Mouse (Mus musculus): ENCODE measurements at regions not wholly inside any gene's neighbourhood (a gene's known extent, or its start where the extent isn't known, plus 50 kb on each side); places are given as distances from the start of the nearest gene placed in this dataset.

DNA sequence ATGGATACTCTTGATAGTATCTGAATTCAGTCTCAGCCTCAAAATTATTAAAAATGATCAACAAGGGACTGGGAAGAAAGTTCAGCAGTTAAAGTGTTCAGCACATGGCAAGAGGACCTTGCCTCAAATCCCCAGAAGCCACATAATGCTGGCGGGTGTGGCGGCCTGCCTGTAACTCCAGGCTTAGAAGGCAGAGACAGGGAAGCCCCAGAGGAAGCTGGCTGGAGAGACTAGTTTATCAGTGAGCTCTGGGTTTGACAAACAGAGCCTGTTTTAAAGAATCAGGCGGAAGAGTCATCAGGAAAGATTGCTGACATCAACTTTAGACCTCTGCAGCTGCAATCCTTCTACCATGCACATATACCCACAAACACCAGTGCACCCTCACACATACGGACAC lies 52.1 kb upstream of the Fyn start:
- DNase-seq (ENCODE audit: low spot score in 2 of 2), result no peak

DNA sequence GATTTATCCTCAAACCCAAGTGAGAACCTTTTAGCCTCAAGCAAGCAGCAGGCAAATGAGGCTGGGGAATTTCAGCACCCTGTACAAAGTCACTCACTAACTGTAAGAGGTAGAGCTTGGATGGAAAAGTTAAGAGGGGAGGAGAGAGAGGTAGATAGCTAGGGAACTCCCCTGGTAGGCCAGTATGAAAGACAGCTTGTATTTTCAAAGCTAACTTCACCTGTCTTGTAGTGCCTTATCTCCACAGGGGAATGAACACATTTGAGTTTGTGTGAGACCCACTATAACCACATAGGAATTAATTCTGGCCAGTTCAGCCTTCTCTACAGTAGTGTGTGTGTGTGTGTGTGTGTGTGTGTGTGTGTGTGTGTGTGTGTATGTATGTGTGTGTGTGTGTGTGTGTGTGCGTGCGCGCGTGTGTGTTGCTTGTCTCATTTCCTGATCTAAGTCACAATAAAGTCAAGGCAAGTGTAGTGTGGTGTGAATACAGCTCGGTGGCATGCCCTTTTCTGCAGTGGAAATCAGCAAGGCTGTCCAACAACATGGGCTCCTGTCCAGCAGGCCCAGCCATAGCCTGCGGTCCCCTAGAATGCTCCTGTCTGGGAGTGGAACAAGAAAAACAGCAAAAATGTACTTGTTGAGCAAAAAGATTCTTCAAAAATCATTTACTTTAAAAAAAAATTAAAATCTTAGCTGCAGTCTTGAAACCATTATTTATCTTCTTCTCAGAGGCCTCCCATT lies 53.1 kb upstream of the Fyn start:
- DNase-seq (ENCODE audit: low spot score in 2 of 2), result no peak

DNA sequence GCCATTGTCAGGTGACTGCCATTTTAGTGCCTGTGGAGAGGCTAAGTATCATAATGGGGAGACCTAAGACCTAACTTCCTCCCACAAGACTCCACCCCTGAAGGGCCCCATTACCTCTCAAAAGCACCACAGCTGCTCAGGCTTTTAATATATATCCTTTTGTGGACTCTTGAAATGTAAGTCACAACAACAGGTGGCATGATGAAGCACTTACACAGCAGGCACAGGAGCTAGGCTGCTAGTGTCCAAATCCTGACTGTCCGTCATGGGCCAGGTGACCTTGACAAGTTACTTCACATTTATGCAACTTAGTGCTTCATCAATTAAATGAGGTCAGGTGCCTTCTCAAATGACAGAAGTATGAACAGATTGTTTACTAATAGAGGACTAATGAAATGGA lies 57.2 kb upstream of the Fyn start:
- no peak for DNase-seq (ENCODE audit: low spot score in 2 of 2)

DNA sequence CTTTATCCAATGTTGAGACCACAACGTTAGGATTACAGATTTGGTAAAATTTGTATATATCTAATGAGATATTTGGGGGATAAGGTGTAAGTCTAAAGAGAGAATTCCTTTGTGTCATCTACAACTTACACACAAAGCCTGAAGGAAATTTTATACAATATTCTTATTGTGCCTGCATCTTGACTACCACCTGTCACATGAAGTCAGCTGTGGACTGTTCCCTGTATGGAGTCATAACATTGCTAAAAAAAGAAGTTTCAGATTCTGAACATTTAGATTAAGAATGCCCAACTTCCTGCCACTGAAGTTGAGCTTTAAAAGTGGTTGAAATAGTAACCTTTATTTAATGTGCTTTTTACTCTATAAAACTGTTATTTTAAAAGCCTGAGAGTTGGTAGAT lies 60.1 kb upstream of the Fyn start:
- DNase-seq (ENCODE audit: low spot score in 2 of 2), result no peak

DNA sequence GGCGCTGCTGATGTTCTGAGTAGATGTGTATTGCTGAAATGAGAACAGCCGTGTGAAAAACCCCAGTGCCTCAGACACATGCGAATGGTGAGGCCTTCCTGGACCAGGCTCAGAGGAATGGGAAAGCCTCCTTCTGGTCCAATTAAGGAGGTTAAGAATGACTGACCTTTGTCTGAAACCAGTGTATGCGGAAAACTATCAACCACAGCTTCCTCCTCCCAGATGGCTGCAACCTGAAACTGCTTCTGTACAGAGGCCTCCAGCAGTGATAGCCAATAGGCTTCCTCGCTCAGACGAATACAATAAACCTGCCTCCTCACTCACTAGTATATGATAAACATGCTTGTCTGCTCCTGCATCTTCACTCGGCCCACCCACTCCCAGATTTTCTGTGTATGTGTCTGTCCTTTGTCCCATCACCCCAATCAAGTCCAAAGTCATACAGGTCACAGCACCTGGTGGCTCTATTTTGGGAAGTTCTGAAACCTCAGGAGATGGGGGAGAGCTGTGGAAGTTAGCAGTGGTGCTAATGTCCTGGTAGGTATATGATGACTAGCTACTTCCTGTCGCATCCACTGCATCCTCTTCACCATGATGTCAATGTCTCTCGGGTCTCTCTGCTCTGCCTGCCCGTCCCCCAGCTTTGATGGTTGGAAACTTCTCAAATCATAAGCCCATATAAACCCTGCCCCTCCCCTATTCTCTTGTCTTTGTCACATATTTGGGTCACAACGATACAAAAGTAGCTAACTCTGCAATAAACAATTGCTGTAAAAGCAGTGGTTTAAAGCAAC lies 75.8 kb upstream of the Fyn start:
- no peak for DNase-seq (ENCODE audit: low spot score in 2 of 2)

- DNase-seq (ENCODE audit: low spot score in 2 of 2), result peak; percentile 36 to 40
Observed at GRCm38 (mm10) chr10:39291747-39292198, 76.9 kb upstream of the Fyn start.

DNA sequence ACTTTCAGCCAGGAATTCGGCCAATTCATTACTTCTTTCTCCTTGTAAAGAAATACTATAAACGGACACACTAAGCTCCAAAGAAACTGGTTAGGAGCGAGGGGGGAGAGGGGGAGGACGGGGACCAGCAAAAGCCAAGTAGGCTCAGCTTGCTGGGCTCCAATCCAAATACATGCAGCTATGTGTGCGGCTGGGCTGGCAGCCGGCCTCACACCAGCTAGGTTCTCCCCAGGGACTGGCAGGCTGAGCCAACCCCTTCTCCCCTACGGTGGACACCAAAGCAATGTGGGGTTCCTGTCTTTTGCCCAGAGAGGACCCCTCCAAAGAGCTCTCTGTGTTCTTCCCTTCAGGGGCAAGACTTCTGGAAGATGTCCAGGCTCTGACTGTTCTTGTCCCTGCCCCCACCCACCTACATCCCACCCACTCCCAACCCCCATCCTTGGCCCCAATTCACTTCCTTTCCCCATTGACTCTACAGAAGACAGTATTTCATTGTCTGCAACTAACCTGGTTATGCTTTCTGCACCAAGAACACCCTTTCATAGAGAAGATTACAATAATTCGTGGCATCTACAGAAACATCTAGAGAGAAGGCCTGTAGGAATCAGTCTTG lies 77.4 kb upstream of the Fyn start:
- peak; percentile 43 to 54 for DNase-seq (ENCODE audit: low spot score in 2 of 2)

- DNase-seq (ENCODE audit: low spot score in 2 of 2), result no peak
Observed at GRCm38 (mm10) chr10:39290245-39290644, 78.4 kb upstream of the Fyn start.

DNA sequence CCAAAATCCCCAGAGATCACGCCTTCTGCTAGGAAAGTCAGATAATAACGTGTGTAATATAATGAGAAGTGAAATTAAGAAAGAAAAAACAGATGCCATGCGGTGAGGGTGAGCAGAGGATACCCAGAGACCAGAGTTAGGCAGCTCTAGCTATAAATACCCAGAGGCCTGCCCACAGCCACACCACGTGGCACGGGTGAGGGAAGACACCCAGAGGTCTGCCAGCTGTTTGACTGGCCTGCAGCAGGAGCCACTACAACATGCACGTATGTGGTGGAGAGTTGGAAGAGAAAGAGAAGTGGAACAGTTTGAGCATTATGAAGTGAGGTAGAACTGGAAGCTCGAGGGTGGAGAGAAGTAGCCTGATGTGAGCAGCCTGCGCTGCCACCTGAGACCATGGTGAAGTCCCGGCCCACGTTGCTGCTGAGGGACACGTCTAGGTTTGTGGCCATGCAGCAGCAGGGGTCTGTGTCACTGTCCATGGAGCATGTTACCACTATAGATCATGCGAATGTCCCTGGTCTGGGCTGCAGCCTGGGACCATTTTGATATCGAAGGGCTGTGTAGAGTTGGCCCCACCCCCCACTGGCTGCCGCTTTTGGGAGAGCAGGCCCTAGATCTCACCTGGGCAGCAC lies 88.2 kb upstream of the Fyn start:
- no peak for DNase-seq (ENCODE audit: low spot score in 2 of 2)

DNA sequence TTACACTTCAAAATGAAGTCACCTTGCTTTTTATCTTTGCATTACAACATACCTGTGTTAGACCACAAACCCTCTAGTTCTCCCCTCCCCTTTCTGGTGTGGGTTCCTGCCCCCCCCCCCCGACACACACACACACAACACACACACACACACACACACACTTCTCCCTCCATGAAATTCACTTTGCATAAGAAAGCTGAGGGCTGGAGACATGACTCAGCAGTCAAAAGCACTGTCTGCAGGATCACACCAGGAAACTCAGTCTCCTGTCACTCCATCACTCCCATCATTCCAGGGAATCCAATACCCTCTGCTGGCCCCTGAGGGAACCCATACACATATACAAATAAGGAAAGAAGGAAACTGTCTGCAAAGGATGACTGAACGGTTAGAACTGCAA lies 94.5 kb upstream of the Fyn start:
- no peak for DNase-seq (ENCODE audit: low spot score in 2 of 2)

- DNase-seq (ENCODE audit: low spot score in 2 of 2), result no peak
Observed at GRCm38 (mm10) chr10:39273426-39273825, 95.2 kb upstream of the Fyn start.

DNA sequence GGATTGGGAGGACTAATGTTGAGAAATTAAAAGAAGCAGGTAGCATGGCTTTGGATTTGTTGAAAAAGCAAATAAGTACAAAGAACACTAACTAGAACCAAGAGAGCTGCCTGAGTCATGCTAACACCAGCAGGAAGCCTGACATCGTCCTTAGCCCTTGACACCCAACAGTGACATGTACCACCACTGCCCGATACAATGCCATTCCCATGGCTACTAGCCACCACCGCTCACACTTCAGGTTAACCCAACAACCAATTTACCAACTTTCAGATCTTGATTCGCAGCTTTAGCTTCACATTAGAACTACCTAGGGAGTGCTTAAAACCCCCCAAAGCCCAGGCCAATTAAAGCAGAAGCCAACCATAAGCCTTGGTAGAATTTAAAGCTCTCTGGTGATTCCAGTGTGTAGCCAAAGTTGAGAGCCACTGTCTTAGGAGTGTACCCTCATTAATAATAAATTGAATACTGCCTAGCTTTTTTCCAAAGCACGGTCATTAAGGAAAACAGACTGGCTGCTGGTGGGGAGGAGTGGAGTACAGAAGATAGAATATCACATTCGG lies 96.2 kb upstream of the Fyn start:
- DNase-seq (ENCODE audit: low spot score in 2 of 2), result no peak

- no peak for DNase-seq (ENCODE audit: low spot score in 2 of 2)
Observed at GRCm38 (mm10) chr10:39270406-39270805, 98.2 kb upstream of the Fyn start.

DNA sequence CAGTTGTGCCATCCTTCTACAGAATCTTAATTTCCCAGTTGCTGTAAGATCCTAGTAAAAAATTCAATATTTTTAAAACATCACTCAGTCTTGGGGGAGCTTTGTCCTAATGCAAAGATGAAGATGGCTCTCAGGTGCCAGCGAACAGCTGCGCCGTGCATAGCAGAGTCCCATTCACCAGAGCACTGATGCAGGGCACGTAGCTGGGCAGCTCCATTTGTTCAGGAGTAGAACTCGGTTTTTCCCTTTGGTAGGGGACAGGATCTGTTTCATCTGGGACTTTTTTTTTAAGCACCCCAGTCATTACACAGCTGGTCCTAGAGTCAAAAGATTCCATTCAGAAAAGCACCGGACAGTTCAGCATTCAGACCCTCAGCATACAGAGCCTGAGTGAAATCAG lies 101.4 kb upstream of the Fyn start:
- no peak for DNase-seq (ENCODE audit: low spot score in 2 of 2)

DNA sequence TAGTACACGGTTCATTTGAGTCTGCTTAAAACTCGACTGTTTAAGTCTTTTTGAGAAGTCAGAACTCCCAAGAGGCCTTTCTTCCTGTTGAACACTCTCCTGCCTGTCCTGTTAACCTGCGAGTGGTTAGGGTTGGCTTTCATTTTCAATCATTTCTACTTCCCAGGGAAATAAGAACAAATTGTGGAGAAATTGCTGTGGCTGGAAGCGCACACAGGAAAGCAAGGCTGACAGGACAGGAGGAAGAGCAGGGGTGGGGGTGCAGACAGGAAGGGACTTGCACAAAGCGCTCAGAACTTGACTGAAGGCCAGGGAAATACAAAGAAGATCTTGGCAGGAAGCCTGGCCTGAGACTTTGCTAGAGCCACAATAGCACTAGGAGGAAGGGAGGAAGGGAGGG lies 102.2 kb upstream of the Fyn start:
- peak; percentile 60 to 70 for DNase-seq (ENCODE audit: low spot score in 2 of 2)

DNA sequence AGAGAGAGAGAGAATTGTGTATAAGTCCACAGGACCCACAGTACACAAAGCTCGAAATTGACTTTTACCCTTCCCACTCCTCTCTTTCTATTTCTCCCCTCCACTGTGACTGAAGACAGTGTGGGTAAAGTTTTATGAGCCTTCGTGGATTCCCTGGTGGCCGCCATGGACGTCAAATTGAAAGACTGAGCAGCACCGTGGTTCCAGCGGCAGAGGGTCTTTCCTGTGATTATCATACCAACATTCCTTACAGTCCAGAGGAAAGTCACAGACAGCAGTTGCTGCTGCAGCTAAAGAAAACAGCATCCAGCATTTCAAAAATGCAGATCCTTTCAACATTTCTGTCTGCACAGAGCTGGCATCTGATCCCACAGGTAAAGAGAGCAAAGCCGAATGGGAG lies 98.9 kb upstream of the Ccn6 start:
- no peak for DNase-seq (ENCODE audit: low spot score in 2 of 2)

DNA sequence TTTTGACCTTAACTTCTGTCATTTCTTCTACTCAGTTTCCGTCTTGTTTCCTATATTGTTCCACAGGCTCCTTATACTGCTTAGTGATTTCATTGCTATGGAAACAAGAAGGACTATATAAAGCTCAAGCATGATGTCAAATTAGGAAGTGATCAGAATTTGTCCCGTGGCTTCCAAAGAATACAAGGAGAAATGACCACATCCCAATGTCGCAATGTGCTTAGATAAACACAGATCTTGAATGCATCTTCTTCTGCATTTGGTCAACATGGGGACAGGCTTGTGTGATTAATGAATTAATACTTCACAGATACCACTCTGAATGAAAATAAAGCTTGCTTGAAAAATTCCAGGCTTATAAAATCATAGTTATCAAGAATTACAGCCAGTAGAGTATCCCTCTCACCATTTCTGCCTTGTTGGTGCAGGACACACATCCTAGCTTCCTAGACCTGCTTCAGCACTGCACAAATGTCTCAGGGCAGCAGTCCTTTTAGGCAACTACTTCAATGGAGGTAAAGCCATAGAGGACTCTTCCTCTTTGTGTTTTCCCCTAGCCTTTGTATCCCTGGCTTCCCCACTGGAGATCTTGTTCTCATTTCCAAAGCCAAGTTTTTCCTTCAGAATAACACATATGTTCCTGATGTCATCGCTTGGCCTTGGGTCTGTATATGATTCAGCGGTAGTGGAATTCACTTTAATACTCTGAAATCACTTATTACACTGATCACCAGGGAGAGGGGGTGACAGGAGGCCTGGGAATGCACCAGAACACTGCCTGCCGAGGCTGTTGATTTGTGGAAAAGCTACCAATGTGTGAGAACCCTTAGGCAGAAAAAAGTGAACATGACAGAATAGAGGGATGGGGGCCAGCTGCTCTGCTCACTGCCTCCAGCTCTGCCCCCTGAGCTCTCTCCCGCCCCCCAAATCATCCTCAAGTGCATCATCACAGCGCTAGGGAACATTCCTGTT lies 97.9 kb upstream of the Ccn6 start:
- no peak for DNase-seq (ENCODE audit: low spot score in 2 of 2)

DNA sequence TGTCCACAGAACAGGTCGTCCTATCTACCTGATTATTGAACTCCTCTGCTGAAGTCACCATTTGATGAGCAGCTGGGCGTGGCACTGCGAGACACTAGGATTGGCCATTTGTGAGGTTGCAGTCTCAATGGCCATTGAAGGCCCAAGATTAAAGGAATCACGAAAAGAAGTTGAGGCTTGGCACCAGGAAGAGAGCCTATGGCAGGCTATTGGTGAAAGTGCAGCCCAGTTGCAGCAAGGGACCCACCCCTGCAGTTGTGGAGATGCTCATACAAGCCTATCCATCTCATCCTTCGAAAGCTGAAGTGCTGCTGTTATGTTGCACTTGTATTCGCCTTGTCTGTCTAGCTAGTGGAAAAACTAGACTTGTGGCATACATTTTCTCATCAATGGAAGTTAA lies 96.5 kb upstream of the Ccn6 start:
- no peak for DNase-seq (ENCODE audit: low spot score in 2 of 2)

GRCm38 (mm10) chr10:39257371-39258154 lies 94.0 kb upstream of the Ccn6 start:
- no peak for DNase-seq (ENCODE audit: low spot score in 2 of 2)

GRCm38 (mm10) chr10:39254561-39254960 lies 91.0 kb upstream of the Ccn6 start:
- no peak for DNase-seq (ENCODE audit: low spot score in 2 of 2)

Data from frontal cortex, postnatal 10 days (tissue).